Mouse (Mus musculus) T-helper 1 cell (primary cell): Measurements from ENCODE around the gene Lrfn3.

ENCODE experiments used
- in situ Hi-C: fragments of 300-600 bp; cut with MboI, MseI; formaldehyde crosslinking; loops from one replicate; pipeline ENCODE4 v1.15.1; 2025; ENCODE audit warnings: high pct_unique_total_duplicates

Gene Lrfn3

DNA sequence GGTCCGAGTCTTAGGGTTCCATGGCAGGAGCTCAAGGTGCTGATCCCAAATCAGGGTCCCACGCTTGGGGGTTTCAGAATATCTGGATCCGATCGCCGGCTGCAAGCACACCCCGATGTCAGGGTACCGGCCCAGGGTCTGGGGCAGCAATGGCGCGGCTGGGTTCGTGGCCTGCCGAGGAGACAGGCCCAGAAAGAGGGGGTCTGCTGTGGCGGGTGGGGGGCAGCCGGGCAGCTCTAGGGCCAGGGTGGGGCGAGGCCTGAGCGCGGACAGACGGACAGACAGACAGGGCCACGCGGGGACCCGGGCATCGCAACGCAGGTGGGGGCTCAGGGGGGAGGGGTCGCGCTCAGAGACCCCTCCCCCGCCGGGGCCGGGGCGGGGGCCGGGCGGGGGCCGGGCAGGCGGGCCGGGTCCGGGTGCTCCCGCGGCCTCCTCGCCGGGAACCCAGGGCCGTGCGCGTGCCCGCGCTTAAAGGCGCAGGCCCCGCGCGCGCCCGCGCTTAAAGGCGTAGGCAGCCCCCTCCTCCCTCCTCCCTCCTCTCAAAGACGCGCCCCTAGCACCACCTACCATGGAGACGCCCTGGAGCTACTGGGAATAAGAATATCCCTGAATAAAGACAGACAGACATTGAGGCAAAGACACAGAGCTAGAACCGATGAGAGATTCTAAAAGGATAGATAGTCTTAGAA is at the start of gene Lrfn3:
Lrfn3 (minus strand) TSS at position 121 of the 692 bp plus-strand sequence.
- in situ Hi-C loops: loop anchor here (5.0 kb wide), 1 partner anchor 75 kb away; no protein-coding TSS in a partner anchor

DNA sequence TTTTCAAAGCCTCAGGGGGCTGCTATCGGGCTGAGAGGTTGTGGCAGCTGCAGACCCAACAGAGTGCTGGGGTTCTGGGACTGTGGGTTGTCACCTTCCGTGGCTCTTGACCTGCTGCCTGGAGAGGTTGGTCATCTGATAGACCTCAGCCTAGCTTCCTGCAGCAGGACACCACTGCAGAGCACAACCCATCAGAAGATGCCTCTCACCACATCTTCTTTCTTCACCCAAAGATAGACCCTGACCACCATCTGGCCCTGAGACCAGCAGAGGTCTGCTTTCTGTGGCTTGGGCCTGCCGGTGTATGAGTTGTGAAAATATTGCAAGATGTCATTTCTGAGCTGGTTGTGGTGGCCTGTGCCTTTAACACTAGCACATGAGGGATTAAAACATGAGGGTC is 48.5 kb upstream of the Lrfn3 start:
- in situ Hi-C loops: no loop called here

DNA sequence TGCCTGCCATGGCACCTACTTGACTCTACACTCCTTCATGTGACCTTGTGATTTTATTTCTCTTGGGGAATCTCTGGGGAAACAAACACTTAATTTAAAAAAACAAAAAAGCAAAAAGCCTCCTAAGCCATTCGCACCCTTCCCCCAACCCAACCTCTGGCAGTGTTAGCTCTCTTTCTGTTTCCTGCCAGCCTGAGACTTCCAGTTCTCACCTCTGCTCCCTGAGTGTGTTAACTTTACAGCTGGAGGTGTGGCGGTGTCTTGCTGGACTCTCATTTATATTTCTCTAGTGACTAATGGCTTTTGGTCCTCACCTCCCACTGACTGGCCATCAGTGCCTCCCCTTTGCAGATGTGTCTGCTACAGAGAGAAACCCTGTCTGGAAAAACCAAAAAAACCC is 47.2 kb upstream of the Lrfn3 start:
- in situ Hi-C loops: no loop called here

DNA sequence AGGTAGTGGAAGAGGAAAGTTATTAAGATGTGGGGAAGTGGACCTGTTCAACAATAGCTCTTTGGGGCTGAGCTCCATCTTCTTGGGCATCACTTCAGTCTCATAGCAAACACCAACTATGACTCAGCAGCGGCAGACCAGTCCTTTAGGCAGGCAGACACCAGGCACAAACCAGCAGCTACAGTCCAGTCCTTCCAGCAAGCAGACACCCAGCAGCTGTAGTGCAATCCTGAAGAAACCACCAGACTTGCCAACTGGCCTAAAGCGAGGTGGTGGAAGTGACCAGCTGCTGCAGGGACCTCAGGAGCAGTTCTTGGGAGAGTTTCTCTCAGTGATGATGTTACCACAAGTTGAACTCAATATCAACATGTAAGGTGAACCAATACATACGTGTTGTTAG is 46.1 kb upstream of the Lrfn3 start:
- in situ Hi-C loops: no loop called here

DNA sequence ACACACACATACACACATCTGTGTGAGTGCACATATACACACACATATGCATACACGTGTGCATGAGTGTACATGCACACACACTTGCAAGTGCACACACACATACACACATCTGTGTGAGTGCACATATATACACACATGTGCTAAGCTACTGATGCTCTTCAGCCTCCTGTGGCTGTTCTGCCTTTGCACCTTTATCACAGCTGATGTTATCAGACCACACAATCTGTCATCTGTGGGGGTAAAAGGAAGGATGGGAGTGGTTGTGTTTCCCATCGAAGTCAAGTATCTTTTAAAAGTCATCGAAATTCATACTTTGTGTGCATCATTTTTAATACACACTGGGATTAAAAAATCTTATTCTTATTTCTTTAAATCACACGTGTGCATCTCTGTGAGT is 39.8 kb upstream of the Lrfn3 start:
- in situ Hi-C loops: no loop called here

DNA sequence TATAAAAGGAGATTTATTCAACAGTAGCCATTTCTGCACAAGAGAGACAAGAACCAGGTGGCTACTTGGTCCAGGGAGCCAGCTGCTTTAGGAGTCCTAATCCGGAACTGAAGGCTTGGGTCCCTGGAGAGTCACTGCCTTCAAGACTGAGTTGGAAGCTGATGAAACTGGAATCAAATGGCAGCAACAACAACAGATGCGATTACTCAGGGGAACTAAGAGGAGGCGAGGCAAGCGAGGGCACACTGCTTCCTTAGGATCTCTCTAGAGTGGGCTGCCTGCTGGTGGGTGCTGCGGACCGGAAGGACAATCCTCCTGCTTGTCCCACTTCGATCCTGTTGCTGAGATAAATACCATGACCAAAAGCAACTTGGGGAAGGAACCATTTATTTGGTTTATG is 37.1 kb upstream of the Lrfn3 start:
- in situ Hi-C loops: no loop called here

DNA sequence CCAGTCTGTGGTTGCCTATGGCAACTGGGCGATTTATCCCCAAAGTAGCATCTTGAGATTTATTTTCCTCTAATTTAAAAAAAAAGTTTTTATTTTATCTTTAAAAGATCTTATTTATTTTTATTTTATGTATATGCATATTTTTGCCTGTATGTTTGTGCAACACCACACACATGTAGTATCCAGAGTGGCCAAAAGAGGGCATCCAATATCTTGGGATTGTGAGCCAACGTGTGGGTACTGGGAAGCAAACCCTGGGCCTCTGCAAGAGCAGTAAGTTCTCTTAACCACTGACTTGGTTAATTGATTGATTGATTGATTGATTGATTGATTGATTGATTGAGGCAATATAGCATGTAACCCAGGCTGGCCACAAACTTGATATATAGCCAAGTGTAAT is 32.3 kb upstream of the Lrfn3 start:
- in situ Hi-C loops: no loop called here

DNA sequence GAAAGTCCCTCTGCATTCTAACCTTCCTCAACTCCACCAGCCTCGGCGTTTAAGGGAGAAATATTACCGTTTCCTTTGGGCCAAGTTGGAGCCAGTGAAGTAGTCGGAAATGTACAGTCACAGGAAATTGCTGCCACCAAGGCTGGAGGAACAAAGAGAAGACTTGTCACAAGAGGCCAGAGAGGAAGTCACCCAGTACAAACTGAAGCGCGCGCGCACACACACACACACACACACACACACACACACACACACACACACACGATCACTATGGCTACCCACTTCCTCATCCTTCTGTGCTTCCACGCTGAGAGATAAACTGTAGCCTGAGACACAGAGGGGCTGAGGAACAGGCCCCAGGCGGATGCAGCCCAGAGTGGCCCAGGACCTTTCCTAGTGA is 31.8 kb upstream of the Lrfn3 start:
- in situ Hi-C loops: no loop called here

DNA sequence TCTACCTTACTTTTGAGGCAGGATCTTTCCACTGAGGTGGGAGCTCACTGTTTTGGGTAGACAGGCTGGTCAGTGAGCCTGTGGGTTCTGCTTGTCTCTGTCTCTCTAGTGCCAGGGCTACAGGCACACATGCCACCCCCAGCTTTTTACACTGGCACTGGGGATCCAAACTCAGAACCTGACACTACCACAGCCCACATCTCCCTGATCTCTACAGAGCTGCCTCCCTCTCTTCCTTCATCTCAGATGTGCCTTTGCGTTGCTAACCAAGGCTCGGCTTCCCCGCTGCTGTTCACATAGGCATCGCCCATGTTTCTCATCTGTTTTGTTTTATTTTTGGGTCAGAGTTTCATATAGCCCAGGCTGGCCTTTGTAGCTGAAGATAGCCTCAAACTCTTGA is 31.1 kb upstream of the Lrfn3 start:
- in situ Hi-C loops: no loop called here

DNA sequence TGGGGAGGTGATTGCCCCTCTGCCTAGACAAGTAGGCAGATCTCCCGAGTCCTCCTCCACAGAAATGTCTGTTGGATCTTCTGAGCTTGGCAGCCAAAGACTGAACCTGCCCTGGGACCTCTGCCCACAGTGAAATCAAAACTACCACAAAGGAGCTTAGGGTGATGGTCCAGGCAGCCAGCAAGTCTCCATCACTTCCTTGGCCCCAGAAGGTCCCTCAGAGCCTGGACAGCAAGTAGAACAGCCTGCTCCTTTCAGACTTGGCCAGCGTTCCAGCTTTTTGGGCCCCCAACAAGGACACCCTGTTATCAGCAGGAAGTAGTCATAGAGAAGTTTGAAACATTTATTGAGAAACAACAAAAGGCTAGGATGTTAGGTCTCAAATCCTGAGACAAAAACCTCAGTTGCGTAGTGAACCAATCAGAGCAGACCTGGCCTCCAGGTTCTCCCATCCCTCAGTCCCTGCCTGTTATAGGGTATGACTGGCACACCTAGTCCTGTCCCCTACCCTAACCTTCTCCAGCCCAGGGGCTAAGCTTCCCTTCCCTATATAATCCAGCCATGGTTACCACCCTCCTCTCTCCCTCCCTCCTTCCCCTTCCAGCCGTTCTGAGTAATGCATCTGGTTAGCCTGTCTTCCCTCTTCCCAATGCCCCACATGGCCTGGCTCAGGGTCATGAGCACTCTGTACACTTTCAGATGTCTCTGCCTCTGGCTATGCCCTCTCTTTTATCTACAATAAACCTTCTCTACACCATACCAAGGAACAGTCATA is 30.4 kb upstream of the Lrfn3 start:
- in situ Hi-C loops: no loop called here

DNA sequence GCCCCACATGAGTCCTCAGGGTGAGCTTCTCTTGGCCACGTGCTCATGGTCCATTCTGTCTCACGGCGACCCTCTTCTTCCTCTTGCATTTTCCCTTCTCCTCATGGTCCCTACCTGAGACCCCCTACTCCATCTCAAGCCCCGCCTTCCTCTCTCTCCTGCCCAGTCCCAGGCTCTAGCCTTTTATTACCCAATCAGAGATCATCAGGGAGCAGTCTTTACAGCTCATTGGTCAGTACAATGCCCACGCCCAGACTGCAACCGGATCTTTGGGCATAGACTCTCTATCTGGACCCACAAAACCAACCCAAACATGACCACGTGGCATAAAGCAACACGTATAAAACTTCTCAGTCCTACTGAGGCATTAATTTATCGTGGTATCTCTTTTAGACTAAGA is 21.5 kb upstream of the Lrfn3 start:
- in situ Hi-C loops: no loop called here

DNA sequence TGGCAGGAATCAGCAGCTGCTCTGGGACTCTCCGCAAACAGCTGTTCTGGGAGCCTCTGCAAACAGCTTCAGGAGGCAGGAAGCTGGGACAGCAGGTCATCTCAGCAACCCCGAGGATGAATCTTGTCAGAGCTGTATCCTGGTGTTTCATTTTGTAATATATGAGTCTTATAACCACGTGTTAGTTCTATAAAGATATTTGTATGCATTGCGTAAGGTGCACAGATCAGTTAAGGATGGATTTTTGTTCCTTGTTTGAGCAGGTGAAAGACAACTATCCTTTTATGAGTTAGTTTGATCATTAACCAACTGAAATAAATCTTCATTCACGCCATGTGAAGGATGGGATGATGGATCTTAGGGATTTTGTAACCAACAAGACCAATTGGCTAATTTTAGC is 17.5 kb upstream of the Lrfn3 start:
- in situ Hi-C loops: no loop called here

DNA sequence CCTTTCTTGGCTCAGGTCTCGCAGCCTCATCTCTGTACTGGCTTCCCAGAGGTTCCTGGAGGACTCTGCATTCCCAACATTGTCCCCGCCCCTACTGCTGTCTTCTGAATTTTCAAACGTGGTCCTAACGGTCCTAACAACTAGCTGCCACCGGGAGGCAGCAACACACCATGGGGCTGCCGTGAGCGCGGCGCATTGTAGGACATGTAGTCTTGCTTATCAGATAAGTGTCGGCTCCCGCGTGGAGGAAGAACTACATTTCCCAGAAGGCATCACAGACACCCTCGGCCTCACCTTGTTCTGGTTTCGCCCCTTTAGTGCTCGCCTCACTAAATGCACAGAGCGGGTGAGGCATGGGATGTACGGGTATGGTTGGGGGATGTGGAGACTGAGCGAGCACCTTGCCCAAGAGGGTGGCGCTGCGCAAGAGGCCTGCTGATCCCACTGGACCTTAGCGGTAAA is 11.0 kb upstream of the Lrfn3 start:
- in situ Hi-C loops: loop anchor here (5.0 kb wide), 1 partner anchor 104 kb away; no protein-coding TSS in a partner anchor

DNA sequence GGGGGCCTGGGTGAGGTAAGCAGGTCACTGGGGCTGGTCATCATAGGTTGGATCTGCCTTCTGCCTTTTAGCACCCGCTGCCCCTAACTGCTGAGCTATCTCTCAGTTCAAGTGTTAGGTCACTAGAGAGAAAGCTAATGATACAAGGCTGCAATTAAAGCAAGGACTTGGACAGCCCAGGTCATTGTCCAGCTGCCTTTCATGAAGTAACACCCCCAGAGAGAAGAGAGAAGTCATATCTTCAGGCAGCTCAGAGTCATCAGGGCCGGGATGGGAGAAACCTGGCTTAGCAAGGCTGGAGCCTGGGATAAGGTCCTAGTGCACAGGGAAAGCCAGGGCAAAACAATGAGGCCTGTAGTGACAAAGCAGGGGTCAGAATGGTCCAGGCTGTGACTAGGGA is 4.9 kb upstream of the Lrfn3 start:
- in situ Hi-C loops: no loop called here

DNA sequence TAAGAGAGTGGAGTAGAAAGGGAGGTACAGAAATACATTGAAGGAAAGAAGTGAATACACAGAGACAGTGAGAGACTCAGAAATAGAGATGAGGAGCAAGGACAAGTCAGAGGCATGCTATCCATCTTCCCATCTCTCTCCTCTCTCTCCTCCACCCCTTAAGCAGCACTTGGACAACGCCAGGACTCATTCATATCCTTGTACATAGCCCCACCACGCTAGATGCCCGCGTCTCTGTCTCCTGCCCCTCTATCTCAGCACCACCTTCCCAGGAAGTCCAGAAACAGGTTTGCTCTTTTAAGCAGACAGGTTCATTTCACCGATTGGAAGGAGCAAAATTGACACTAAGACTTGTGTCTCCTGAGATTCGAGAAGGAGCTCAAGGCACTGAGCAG is 769 bp upstream of the Lrfn3 start:
- in situ Hi-C loops: loop anchor here (5.0 kb wide), 1 partner anchor 74 kb away; no protein-coding TSS in a partner anchor

DNA sequence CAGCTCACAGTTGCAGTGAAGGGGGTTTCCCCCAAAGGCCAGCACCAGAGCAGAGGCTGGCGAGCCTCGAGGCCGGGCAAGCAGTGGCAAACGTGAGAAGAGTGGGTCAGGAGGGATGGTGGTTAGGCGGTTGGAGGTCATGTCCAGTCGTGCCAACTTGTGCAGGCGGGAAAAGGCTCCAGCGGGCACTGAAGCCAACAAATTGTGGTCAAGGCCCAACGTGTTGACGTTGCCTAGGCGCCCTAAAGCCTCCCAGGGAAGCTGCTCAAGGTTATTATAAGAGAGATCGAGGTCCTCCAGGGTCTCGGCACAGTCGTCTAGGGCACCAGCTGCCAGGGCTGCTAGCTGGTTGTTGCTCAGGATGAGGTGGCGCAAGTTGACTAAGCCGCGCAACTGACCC is 2.5 kb downstream of the Lrfn3 start:
- in situ Hi-C loops: loop anchor here (5.0 kb wide), 1 partner anchor 77 kb away; no protein-coding TSS in a partner anchor

DNA sequence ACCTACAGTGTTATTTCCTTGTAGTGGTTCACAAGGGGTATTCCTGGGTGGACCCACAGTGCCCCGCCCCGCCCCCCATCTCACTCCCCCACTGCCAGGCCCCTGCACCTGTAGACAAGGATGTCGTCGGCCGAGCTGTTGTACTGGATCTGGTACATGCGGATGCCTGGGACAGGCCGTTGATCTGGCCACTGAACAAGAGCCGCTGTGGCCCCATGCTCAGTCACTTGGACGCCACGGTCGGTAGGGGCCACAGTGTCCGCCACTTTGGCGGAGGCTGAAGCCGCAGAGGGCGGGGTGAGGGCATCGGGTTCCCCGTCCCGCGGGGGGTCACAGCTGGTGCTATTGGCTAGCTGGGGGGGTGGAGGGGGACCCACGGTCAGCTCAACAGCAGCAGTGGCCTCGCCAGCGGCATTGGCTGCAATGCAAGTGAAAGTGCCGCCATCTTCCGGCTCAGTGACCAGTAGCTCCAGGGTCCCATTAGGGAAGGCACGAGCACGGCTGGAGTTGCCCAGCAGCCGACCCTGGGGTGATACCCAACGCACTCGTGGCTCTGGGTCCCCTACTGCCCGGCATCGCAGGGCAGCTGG is 3.2 kb downstream of the Lrfn3 start:
- in situ Hi-C loops: no loop called here

DNA sequence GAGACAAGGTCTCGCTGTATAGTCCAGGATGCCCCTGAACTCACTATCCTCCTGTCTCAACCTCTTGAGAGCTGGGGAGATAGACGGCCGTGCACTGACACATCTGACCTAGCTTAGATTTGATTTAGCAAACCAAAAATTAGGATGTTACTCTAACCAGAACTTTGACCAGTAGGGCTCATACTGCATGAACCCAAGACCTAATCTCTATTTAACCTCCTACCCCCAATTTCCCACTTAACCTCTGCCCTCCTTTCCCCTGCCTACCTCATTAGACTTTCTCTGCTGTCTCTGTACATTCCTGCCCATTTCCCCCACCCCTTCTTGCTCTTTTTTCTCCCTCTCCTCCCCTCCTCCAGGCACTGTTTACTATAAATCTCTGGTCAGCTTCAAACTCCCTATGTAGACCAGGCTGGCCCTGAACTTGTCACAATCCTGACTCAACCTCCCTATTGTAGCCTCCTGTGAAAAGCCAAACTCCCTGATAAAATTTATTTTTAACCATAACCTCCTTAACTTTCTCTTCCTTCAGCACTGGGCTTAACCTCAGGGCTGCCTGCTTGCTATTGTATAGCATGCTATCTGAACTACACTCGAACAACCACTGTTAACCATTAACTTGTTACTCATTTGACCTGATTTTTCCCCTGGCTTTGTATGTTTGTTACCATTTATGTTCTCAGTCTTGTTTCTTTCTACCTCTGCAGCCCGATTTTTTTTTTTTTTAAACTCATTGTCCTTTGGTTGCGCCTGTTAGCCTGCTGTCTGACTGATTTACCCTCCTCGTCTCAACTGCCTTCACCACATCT is 4.0 kb downstream of the Lrfn3 start:
- in situ Hi-C loops: no loop called here

DNA sequence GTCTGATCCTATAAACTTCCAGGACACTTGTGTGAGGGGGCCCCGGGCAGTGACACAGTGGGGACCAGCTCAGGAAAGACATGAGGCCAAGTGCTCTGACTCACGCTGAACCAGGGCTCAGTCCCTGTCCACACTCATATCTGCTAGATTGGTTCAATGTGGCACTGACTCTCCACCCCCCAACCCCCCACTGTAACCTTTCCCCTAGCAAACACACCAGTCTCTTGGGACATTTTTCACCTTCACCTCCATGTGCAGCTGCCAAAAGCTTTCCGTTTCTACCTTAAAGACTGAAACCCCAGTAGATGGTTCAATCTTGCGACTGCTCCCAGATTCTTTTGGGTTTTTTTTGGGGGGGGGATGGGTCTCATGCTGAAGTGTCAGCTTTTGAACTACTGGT is 8.5 kb downstream of the Lrfn3 start:
- in situ Hi-C loops: no loop called here

DNA sequence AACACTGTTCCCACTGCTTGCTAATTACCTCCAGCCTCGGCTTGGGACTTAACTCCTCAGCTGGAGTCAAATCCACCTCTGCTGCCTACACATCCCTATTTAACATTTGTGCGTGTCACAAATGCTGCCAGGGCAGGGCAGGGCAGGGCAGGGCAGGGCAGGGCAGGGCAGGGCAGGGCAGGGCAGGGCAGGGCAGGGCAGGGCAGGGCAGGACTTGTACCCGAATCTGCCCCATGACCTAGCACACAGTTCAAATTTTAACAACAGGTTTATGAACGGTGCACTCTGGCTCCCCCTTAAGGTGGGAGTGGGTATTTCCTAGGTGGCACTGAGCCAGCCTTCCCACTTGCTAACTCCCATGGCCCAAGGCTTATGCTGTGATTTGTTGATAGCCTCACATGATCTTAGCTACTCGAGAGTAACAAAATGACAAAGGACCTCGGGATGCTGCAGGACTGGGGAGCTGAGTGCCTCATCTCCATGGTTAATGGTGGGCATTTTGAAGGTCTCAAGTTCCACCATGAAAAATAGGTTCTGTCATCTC is 9.2 kb downstream of the Lrfn3 start:
- in situ Hi-C loops: no loop called here

DNA sequence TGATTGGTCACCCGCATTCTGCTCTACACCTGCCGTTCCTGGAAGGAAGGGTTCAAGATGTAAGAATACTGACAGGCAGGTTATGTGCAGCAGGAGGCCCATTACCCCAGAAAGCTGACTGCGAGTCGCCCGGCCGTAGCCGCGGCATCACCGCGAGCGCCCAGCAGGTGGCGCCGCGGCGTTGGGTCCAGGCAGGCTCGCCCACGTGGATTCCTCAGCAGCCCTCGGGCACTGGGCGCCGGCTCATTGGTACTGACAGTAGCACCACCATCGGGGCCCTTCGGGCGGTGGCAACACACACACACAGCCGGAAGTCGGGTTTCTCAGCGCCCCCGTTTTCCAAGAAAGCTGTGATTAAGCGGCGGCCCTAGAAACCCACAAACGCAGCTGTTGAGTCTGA is 14.7 kb downstream of the Lrfn3 start:
- in situ Hi-C loops: no loop called here
